Mouse (Mus musculus) embryo, embryonic 9.5 days (tissue): Measurements from ENCODE around the gene Olfr1451.
"Not testable (repeated sequence)": the region's sequence is repeated elsewhere in the genome, so short reads cannot be mapped to it uniquely, and the experiment has no call there.

Source experiments
- DNase-seq: peaks from one replicate; pipeline ENCODE4 v3.0.0-alpha.2; 2017; ENCODE audit errors: extremely low spot score

Gene Olfr1451

GRCm38 (mm10) chr19:12994714-12995113 is at the start of gene Olfr1451:
Gene Olfr1451 (plus strand): TSS chr19:12995014.
- no peak for DNase-seq

DNA sequence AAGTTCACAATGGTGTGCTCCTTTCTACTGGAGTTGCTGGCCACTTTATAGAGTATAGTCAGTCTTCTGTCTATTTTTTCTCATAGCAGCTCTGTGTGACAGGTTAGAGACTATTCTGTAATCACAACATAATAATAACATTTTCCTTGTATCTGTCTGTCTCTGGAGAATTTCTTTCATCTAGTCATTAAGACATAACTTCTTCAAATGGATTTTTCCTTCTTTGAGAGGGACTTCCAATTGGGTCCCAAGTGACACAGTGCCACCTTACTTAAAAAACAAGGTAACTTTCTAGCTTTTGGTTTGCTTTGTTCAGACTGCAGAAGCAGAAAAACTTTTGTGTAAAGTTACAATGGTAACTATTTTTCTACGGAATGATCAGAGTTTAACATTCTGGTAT is 44.9 kb upstream of the Olfr1451 start, which contains the start of gene Olfr1450:
Gene Olfr1450 (plus strand): TSS at position 301 of the 400 bp plus-strand sequence.
- no peak for DNase-seq

DNA sequence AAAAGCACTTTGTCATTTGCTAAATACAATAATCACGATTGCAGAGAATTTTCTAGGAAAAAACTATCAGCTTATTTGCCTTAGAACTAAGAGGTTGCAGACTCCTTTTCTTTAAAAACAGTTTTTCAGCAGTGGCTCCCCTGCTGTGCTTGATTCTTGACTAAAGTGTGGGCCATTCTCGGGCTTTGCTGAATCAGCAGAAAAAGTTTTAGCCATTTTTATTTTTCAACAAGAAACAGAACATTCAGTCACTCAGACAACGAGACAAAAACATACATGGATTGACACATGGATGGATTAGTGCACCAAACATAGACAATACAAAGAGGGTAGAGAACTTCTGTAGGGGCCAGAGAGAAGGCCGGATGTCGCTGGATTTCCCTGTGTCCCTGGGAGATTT is 24.7 kb upstream of the Olfr1451 start:
- DNase-seq, result not testable (repeated sequence)

- not testable (repeated sequence) for DNase-seq
Observed at GRCm38 (mm10) chr19:12992316-12992715, 2.5 kb upstream of the Olfr1451 start.

- no peak for DNase-seq
Observed at GRCm38 (mm10) chr19:13028227-13028626, 33.4 kb downstream of the Olfr1451 start, which contains the start of gene Olfr1453. Gene Olfr1453 (minus strand): TSS chr19:13028327.
